Mouse (Mus musculus) c-Kit-negative CD71-positive TER-119-positive erythroid progenitor cells, embryonic 14.5 days (primary cell): ENCODE measurements around the gene Cmklr1.
A peak's percentile ranks its signal among the peaks of the same experiment; 100 is the strongest.

Source experiments
- DNase-seq: peaks from one replicate; pipeline ENCODE4 v3.0.0-alpha.2; 2013; ENCODE audit warnings: low read depth, low spot score

The Cmklr1 gene

GRCm38 (mm10) chr5:113650035-113650865, at the start of gene Cmklr1:
Cmklr1 (minus strand) TSS chr5:113650426.
- no peak for DNase-seq

DNA sequence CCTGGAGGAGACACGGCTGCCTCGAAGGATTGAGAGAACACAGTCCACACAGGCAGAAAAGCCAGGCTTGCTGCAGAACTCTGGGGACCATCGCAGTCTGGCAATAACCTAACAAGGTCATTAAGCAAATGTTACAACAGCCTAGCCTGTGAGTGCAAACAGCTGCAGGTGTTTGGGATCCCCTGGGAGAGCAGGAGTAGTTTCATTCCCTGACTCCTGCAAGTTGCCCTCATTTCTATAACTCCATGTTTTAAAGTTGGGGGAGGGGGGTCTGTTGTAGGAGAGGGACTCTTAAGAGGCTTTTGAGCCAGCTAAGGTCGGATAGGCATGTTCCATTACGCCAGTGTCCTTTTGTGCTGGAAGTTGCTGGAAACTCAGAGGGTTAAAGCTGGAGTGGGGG, 44.2 kb upstream of the Cmklr1 start:
- DNase-seq, result no peak

DNA sequence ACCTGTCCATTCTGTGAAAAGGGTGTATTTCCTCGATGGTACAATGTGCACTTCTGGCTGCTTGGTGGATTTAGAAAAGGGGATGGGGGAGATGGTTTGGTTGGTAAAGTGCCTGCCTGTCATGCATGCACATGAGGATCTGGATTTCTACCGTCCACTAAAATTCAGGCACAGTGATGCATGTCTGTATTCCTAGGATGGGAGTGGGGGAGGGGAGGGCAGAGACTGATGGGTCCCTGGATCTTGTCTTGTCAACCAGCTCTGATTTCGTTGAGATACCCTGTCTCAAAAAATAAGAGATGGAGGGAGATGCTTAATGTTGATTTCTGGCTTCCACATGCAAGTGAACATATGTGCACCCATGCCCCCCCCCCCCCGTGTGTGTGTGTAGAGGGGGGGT, 43.8 kb upstream of the Cmklr1 start:
- DNase-seq, result no peak

GRCm38 (mm10) chr5:113693196-113693755, 43.0 kb upstream of the Cmklr1 start:
- DNase-seq, result no peak

GRCm38 (mm10) chr5:113690866-113691265, 40.6 kb upstream of the Cmklr1 start:
- DNase-seq, result no peak

DNA sequence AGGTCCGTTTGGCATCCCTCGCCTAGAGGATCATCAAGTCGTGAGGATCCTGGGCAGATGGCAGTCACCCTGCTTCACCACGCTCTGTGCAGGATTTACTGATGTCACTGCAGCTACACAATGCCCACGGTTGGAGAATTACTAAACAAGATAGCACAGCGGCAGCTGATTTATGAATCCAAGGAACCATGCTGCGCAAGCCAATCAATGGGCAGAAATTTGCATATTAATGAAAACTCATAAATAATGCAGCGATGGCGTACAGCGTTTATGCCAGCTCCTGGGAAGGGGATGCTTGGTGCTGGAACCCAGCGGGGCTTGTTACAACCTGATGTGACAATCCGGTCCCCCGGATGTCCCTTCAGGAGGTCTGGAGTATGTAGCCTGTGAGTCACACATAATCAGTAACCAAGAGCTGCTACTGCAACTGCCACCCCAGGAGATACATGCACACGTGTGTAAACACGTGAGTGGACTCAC, 39.9 kb upstream of the Cmklr1 start:
- no peak for DNase-seq

- DNase-seq, result no peak
Measured at GRCm38 (mm10) chr5:113687514-113687913, 37.3 kb upstream of the Cmklr1 start.

GRCm38 (mm10) chr5:113685471-113685870, 35.2 kb upstream of the Cmklr1 start:
- DNase-seq, result no peak

- DNase-seq, result no peak
Measured at GRCm38 (mm10) chr5:113683246-113683645, 33.0 kb upstream of the Cmklr1 start.

- DNase-seq, result no peak
Measured at GRCm38 (mm10) chr5:113682472-113682871, 32.2 kb upstream of the Cmklr1 start.

GRCm38 (mm10) chr5:113681219-113681618, 31.0 kb upstream of the Cmklr1 start:
- no peak for DNase-seq

DNA sequence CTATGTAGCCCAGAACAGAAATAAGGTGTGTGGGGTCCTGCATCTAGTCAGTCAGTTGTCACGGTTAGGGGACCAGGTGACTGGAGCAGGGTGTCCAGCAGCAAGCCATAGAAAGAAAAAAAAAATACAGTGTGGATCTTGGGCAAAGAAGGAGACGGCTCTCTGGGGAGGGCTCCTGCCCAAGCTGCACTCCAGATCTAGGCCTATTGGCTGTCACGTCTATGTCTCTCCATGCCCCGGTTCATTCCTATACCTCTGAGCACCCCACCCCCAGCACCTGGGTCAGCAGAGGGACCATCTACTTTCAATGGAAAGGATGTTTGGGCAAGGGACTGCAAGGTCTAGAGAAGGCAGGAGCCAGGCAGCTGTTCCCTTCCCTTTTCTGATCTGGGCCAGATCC, 29.3 kb upstream of the Cmklr1 start:
- DNase-seq, result no peak

DNA sequence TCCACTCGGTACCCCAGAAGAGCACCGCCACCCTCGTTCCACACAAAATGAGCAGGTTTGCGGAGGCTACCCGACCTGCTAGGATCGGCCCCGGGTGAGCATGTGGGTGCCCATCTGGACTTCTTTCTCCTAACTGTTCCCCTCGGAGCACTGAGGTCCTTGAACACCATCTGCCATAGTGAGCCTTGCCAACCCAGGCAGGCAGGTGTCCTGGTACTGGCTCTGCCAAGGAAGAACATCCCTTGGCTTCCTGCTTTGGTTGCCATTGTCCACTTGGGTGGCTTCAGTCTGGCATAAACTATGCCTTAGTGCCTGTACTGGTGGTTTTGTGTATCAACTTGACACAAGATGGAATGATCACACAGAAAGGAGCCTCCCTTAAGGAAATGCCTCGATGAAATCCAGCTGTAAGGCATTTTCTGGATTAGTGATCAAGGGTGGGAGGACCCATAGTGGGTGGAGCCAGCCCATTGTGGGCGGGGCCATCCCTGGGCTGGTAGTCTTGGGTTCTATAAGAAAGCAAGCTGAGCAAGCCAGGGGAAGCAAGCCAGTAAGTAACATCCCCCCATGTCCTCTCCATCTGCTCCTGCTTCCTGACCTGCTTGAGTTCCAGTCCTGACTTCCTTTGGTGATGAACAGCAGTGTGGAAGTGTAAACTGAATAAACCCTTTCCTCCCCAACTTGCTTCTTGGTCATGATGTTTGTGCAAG, 28.7 kb upstream of the Cmklr1 start:
- DNase-seq, result no peak

GRCm38 (mm10) chr5:113677541-113677940, 27.3 kb upstream of the Cmklr1 start:
- DNase-seq, result no peak

- no peak for DNase-seq
Measured at GRCm38 (mm10) chr5:113674851-113675250, 24.6 kb upstream of the Cmklr1 start.

DNA sequence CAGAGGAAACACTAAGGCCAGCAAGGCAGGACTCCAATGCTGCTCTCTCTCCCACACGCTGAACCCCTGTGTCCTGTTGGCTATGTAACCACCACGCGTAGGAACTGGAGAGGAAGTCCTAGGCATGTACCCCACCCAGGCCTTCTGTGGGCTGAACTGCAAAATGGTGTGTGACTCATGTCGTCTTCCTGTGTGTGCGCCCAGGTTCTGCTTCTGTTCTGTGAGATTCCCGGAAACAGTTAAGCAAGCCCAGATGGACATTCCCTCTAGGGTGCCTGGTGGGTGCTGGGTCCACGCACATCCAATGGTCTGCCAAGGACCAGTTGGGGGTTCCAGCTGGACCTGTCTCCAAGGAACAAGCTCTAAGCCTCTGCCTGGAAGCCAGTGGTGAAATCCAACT, 22.2 kb upstream of the Cmklr1 start:
- DNase-seq, result no peak

- DNase-seq, result no peak
Measured at GRCm38 (mm10) chr5:113670597-113670996, 20.4 kb upstream of the Cmklr1 start.

DNA sequence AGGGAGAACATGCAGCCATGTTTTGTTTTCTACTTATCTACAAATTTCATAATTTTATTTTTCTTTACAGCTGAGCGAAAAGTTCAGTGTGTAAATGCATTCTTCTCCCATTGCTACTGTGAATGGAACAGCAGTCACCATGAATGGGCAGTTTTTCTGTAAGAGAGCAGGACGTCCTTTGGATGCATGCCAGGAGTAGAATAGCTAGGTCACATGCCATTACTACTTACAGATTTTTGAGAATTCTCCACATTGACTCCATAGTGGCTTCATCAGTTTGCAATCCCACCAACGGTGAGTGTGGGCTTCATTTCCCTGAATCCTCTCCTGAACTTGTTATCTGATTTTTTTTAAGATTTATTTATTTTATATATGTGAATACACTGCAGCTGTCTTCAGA, 19.9 kb upstream of the Cmklr1 start:
- DNase-seq, result no peak

DNA sequence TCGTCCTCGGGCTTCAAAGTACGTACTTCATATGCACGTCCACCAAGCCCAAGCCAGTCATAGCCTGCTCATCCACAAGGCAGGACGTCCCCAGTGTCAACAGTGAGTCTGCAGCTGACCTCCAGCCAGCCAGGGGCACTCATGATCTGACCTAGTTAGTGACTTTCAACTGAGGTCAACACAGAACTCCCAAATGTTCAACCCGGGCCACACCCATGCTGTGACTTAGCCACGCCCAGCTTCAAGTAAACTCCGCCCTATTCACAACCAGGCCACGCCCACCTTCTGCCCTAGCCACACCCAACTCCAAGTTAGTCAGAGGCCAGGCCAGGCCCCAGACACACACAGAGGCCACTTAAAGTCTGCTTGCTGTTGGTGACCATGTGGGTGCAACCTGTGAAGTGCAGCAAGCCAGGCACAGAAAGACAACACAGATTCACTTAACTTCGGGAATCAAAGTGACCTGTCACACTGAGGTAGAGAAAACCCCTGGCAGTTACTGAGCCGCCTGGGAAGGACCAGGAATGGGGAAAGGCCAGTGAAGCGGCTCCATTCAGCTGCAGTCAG, 14.5 kb upstream of the Cmklr1 start:
- DNase-seq, result peak; percentile 24

GRCm38 (mm10) chr5:113664127-113664526, 13.9 kb upstream of the Cmklr1 start:
- no peak for DNase-seq

DNA sequence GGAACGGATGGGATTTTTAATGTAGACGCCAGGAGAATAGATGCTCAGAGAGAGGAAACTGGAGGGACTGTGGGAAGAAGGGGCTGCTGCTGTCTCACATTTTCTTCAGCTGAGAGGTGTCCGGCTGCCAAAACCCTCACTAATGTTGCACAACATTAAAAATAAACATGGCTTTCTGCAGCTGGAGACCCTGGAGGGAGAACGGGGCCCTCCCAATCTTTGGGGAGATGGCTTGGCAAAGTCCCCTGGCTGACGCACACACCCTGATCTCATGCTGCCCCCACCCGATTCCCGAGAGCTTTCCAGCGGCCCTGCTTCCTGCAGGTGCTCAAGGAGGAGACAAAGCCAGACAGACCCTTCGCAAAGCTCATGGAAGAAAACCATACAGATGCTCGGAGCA, 10.6 kb upstream of the Cmklr1 start:
- DNase-seq, result no peak

DNA sequence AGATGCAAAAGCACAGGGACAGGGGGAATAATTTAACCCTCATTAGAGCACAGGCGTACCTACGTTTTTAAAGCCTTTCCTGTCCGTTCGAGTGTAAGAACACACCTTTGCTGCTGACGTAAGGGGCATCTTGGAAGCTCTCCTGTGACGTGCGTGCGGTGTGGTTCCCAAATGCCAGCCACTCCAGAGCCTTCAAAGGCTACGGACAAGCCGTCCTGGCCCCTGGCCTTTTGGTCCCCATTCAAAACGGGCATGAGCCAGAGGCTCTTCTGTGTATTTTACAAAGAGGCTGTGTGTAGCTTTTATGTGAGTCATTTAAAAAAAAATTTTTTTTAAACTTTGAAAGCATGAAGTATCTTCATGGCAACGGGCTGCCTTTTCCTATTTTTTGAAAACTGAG, 4.6 kb upstream of the Cmklr1 start:
- no peak for DNase-seq
